ENCODE assay signal across 8 mouse cellular contexts in the genomic region with DNA sequence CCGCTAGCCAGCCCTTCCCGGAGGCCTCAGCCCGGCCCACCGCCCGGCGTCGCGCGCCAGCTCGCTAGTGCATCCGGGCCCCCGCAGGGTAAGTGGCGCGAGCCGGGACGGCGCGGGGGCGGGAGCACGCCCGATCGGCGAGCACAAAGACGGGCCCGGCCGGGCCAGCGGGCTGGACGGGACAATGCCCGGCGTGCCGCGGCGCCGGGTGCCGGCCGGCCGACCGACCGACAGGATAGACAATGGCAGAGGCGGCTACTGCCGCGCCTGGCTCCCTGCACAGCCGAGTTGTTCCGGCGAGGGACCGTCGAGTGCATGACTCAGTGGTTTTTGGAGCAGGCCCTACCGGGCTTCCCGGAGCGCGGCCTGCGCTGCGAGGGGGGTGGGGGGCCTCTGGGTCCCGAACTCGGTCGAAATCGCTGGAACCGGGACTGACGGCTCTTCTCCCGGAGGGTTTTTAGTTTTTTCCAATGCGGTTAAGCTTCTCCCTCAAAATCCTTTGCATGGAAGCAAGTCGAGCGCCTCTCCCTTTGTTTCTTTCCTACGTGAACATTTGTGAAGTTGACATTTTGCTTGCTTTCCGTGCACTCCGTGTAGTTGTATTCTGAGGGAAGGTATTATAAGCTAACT. TPM values are rescaled to one million over a fixed set of nuclear protein-coding genes. Genes with fewer than 3 reads are reported as not detected.
DNase-seq lines count a peak whose midpoint lies in the region; ATAC-seq and TF ChIP-seq lines count a peak whose summit lies in the region.

No protein-coding gene starts in this region.

- H3K4me2 ChIP-seq in intestine, embryonic 16.5 days (ENCODE audit: low read depth, low read length) = peak overlapping the region; percentile 16
- peak overlapping the region; percentile 25; the same call in 1 of the 2 replicates for H3K4me2 ChIP-seq in midbrain, embryonic 11.5 days

- H3K9me3 ChIP-seq in intestine, embryonic 16.5 days (ENCODE audit: control insufficient read depth, low read length) = no peaks in the 10 kb centered on the region
- no peaks in the 10 kb centered on the region for H3K9me3 ChIP-seq in limb, embryonic 10.5 days (replicated peaks)
- H3K9me3 ChIP-seq in midbrain, embryonic 11.5 days (ENCODE audit: control insufficient read depth, low read length) = no peaks in the 10 kb centered on the region

- no peaks in the 10 kb centered on the region for H3K4me1 ChIP-seq in intestine, embryonic 16.5 days (ENCODE audit: control insufficient read depth, insufficient read depth, low read length)
- peaks cover 10% of the 10 kb centered on the region; the same call in 1 of the 2 replicates for H3K4me1 ChIP-seq in limb, embryonic 10.5 days
- peaks cover 13% of the 10 kb centered on the region for H3K4me1 ChIP-seq in midbrain, embryonic 11.5 days (ENCODE audit: control insufficient read depth, insufficient read depth, low read length)
- peaks cover 9% of the 10 kb centered on the region for H3K4me1 ChIP-seq in spleen, adult 2 months (ENCODE audit: control insufficient read depth, insufficient read depth, insufficient read length)

- TF ChIP-seq CTCF in spleen, adult 2 months (IDR thresholded peaks at IDR 0.05; ENCODE audit: extremely low read depth, insufficient read depth, insufficient read length, insufficient replicate concordance) = no peak

- no peak for TF ChIP-seq POLR2A in spleen, adult 2 months (IDR thresholded peaks at IDR 0.05; ENCODE audit: low read depth, low read length)

- under 1% methylated on average over 66 of the region's 66 CpGs for WGBS in intestine, embryonic 16.5 days
- WGBS in limb, embryonic 10.5 days = under 1% methylated on average over 66 of the region's 66 CpGs
- under 1% methylated on average over 66 of the region's 66 CpGs for WGBS in midbrain, embryonic 11.5 days
- WGBS in spleen, adult 2 months = under 1% methylated on average over 65 of the region's 66 CpGs

- H3K36me3 ChIP-seq in intestine, embryonic 16.5 days (ENCODE audit: control insufficient read depth, insufficient read depth, low read length) = peaks cover 6% of the 10 kb centered on the region; the same call in 1 of the 2 replicates
- H3K36me3 ChIP-seq in limb, embryonic 10.5 days = peaks cover 16% of the 10 kb centered on the region
- peaks cover 9% of the 10 kb centered on the region; the same call in 1 of the 2 replicates for H3K36me3 ChIP-seq in midbrain, embryonic 11.5 days (ENCODE audit: control insufficient read depth, insufficient read depth, low read length)
- peaks cover 9% of the 10 kb centered on the region for H3K36me3 ChIP-seq in spleen, adult 2 months (ENCODE audit: control insufficient read depth, insufficient read depth, low read length)

- peak overlapping the region; percentile 94 for H3K4me3 ChIP-seq in intestine, embryonic 16.5 days (ENCODE audit: low read length)
- H3K4me3 ChIP-seq in limb, embryonic 10.5 days = peak overlapping the region; percentile 91
- H3K4me3 ChIP-seq in midbrain, embryonic 11.5 days (ENCODE audit: low read depth, low read length) = peak overlapping the region; percentile 96
- peak overlapping the region; percentile 88 for H3K4me3 ChIP-seq in spleen, adult 2 months (ENCODE audit: extremely low read depth, insufficient read depth, insufficient read length)

- peak overlapping the region; percentile 100 for H3K9ac ChIP-seq in intestine, embryonic 16.5 days (ENCODE audit: low read depth, low read length)
- H3K9ac ChIP-seq in midbrain, embryonic 11.5 days (ENCODE audit: low read length) = peak overlapping the region; percentile 97

- no peak; the same call in 1 of the 2 replicates for ATAC-seq in cerebellum, adult (ENCODE audit: insufficient number of reproducible peaks, low FRiP score, low TSS enrichment)
- peak; percentile 66 for ATAC-seq in intestine, embryonic 16.5 days
- ATAC-seq in midbrain, embryonic 11.5 days (ENCODE audit: low FRiP score) = peak; percentile 64; the same call in 1 of the 2 replicates

- H3K27me3 ChIP-seq in intestine, embryonic 16.5 days (replicated peaks; ENCODE audit: control insufficient read depth, insufficient read depth, low read length) = no peaks in the 10 kb centered on the region
- H3K27me3 ChIP-seq in limb, embryonic 10.5 days (ENCODE audit: low read depth, poor library complexity, severe bottlenecking) = no peaks in the 10 kb centered on the region
- no peaks in the 10 kb centered on the region for H3K27me3 ChIP-seq in midbrain, embryonic 11.5 days (ENCODE audit: control insufficient read depth, insufficient read depth, low read length)
- H3K27me3 ChIP-seq in spleen, adult 2 months (ENCODE audit: control insufficient read depth, insufficient read depth, low read length) = no peaks in the 10 kb centered on the region

- H3K27ac ChIP-seq in intestine, embryonic 16.5 days (ENCODE audit: low read length) = peak overlapping the region; percentile 100
- peak overlapping the region; percentile 99 for H3K27ac ChIP-seq in limb, embryonic 10.5 days
- H3K27ac ChIP-seq in midbrain, embryonic 11.5 days (ENCODE audit: low read depth, low read length) = peak overlapping the region; percentile 98
- peak overlapping the region; percentile 96 for H3K27ac ChIP-seq in spleen, adult 2 months (ENCODE audit: insufficient read depth, low read length)

- peak; percentile 69 to 87 for DNase-seq in cerebellum, adult 18-20 months
- peak; percentile 71 for DNase-seq in embryo, embryonic 9.5 days (ENCODE audit: extremely low spot score)
- DNase-seq in gastrocnemius, postnatal 4 days (ENCODE audit: low spot score in 2 of 2) = peak; percentile 69 to 79
- DNase-seq in limb, embryonic 10.5 days (ENCODE audit: low spot score) = peak; percentile 81
- peak; percentile 96 for DNase-seq in midbrain, embryonic 11.5 days (ENCODE audit: low spot score, missing footprints)
- peak in 1 of 2 experiments; percentile 71 for DNase-seq in spleen, adult 2 months (ENCODE audit: low read depth in 1 of 2, low spot score in 2 of 2)

RNA-seq across cellular contexts. Expression of a gene that starts 0.7 kb away (rescaled TPM):
- total RNA-seq in gastrocnemius, postnatal 4 days (2021) = 100 to 1,000 TPM; 124 to 155 TPM
- polyA plus RNA-seq in intestine, embryonic 16.5 days (2015; fragmentation: Nextera tagmentation; extraction: Ambion mirVana) = 56.3 and 59.6 TPM in 2 replicates
- 82.5 and 92.6 TPM in 2 replicates for polyA plus RNA-seq in limb, embryonic 10.5 days (2016; fragmentation: Nextera tagmentation; extraction: Ambion mirVana)
- 186 and 191 TPM in 2 replicates for polyA plus RNA-seq in midbrain, embryonic 11.5 days (2014; fragmentation: Nextera tagmentation; extraction: Ambion mirVana)
- polyA plus RNA-seq in spleen, adult 2 months (2012; rRNA removed) = 6.3 and 12.0 TPM in 2 replicates
